Mouse (Mus musculus) neutrophil, adult 65 days (primary cell): ENCODE results near the gene Try4. TPM values are rescaled to one million over a fixed set of nuclear protein-coding genes. Genes with fewer than 3 reads are reported as not detected.

Source experiments
- total RNA-seq: library from RNA; stranded (reverse); gene quantifications from 2 replicates; pipeline ENCODE4 v1.2.4, GENCODE M21; 2023

Gene Try4
- total RNA-seq, result not detected in 2 replicates

GRCm38 (mm10) chr6:41301969-41302368 is at the start of gene Try4:
TSS of gene Try4 (plus strand) at chr6:41302269.

GRCm38 (mm10) chr6:41316741-41317140 is 14.7 kb downstream of the Try4 start, which contains the start of gene Try5:
TSS of gene Try5 (minus strand) at chr6:41316841.

GRCm38 (mm10) chr6:41353932-41354331 is 51.9 kb downstream of the Try4 start, which contains the start of gene Try10:
TSS of gene Try10 (plus strand) at chr6:41354105.

Other genes with a start within 250 kb of the Try4 start
- gene Try5, start 14.6 kb downstream of the Try4 start, total RNA-seq, result not detected in 2 replicates
- not detected in 2 replicates for gene Try10, start 51.8 kb downstream of the Try4 start, total RNA-seq
- gene Prss3, start 75.4 kb downstream of the Try4 start, total RNA-seq, result not detected in 2 replicates
- gene Gm5771, start 90.1 kb downstream of the Try4 start, total RNA-seq, result not detected in 2 replicates
- not detected in 2 replicates for gene Gm10334, start 143.9 kb downstream of the Try4 start, total RNA-seq
- not detected in 2 replicates for gene Prss1, start 156.7 kb downstream of the Try4 start, total RNA-seq
- gene Prss2, start 219.5 kb downstream of the Try4 start, total RNA-seq, result 0.86 TPM in 1 of 2 replicates, not detected in the other